Mouse (Mus musculus) midbrain, embryonic 10.5 days (tissue): ENCODE results near the gene Pld2. TPM values are rescaled to one million over a fixed set of nuclear protein-coding genes. Genes with fewer than 3 reads are reported as not detected.

Source experiments
- DNase-seq: peaks from one replicate; pipeline ENCODE4 v3.0.0-alpha.2; 2017; ENCODE audit warnings: low spot score
- H3K27ac ChIP-seq: fragments of 300-500 bp; sonication (generic); replicated peaks from 2 replicates; pipeline ENCODE4 v1.5.1; 2016; ENCODE audit warnings: mild to moderate bottlenecking
- H3K27me3 ChIP-seq: fragments of 300-500 bp; sonication (generic); 2 replicates; pipeline ENCODE4 v1.6.1; 2016; ENCODE audit warnings: low read depth, mild to moderate bottlenecking; ENCODE audit not compliant: poor library complexity, severe bottlenecking
- H3K36me3 ChIP-seq: fragments of 300-500 bp; sonication (generic); 2 replicates; pipeline ENCODE4 v1.6.1; 2016; ENCODE audit warnings: mild to moderate bottlenecking, moderate library complexity
- H3K4me1 ChIP-seq: fragments of 300-500 bp; sonication (generic); 2 replicates; pipeline ENCODE4 v1.6.1; 2016
- H3K4me3 ChIP-seq: fragments of 300-500 bp; sonication (generic); 2 replicates; pipeline ENCODE4 v1.5.1; 2016; ENCODE audit warnings: mild to moderate bottlenecking, moderate library complexity
- H3K9me3 ChIP-seq: fragments of 300-500 bp; sonication (generic); replicated peaks from 2 replicates; pipeline ENCODE4 v1.6.1; 2016; ENCODE audit warnings: mild to moderate bottlenecking
- WGBS: fragments of 180-500 bp; shearing (Covaris S2); methylation state at CpG from one replicate; pipeline ENCODE4 v1.1.7; 2016; 5-methylcytosine and 5-hydroxymethylcytosine counted together
- polyA plus RNA-seq: library from polyadenylated mRNA; unstranded; fragments of >200 nt; fragmentation: Nextera tagmentation; extraction: Ambion mirVana; gene quantifications from 2 replicates; pipeline ENCODE4 v1.2.1, GENCODE M21; 2016

The Pld2 gene
- polyA plus RNA-seq, 1 experiment from 2014 or later: 3.5 TPM

DNA sequence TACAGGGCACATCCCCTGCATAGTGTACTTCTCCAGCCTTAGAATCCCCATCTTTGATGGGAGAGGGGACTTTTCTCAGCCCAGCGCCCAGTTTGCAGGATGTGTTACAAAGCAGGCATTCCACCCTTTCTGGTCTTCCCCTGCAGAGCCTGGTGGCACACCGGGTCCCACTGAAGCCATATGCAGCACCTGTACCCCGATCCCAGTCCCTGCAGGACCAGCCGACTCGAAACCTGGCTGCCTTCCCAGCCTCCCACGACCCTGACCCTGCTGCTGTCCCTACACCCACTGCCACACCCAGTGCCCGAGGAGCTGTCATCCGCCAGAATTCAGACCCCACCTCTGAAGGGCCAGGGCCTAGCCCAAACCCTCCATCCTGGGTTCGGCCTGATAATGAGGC lies 67.7 kb downstream of the Pld2 start:
- WGBS: 91% methylated on average over 9 of the region's 9 CpGs
- Histone ChIP-seq H3K27me3 (no peaks in the 10 kb centered on the region), H3K27ac (no peak overlapping the region), H3K36me3 (peaks cover 95% of the 10 kb centered on the region), H3K4me3 (no peak overlapping the region), H3K9me3 (no peaks in the 10 kb centered on the region), H3K4me1 (no peaks in the 10 kb centered on the region)
- no peak for DNase-seq

Other genes with a start within 250 kb of the Pld2 start
- gene Alox12e, start 217.4 kb upstream of the Pld2 start, polyA plus RNA-seq: not detected in 2 replicates
- gene Alox15, start 188.0 kb upstream of the Pld2 start, polyA plus RNA-seq: 0.26 TPM in 1 of 2 replicates, not detected in the other
- gene Pelp1, start 130.0 kb upstream of the Pld2 start, polyA plus RNA-seq: 52.2 and 53.2 TPM in 2 replicates
- 28.3 and 37.4 TPM in 2 replicates for gene Arrb2, start 107.4 kb upstream of the Pld2 start, polyA plus RNA-seq
- 39.7 and 44.6 TPM in 2 replicates for gene Med11, start 88.1 kb upstream of the Pld2 start, polyA plus RNA-seq
- gene Zmynd15, start 80.6 kb upstream of the Pld2 start, polyA plus RNA-seq: 0.14 and 0.40 TPM in 2 replicates
- 0.46 and 0.63 TPM in 2 replicates for gene Cxcl16, start 80.1 kb upstream of the Pld2 start, polyA plus RNA-seq
- gene Tm4sf5, start 34.8 kb upstream of the Pld2 start, polyA plus RNA-seq: 0.22 TPM in 1 of 2 replicates, not detected in the other
- gene Vmo1, start 25.4 kb upstream of the Pld2 start, polyA plus RNA-seq: not detected in 2 replicates
- 0.15 and 0.25 TPM in 2 replicates for gene Gltpd2, start 20.9 kb upstream of the Pld2 start, polyA plus RNA-seq
- 1,085 and 1,129 TPM in 2 replicates for gene Psmb6, start 14.7 kb upstream of the Pld2 start, polyA plus RNA-seq
- not detected in 2 replicates for gene Gm40193, start 7.1 kb upstream of the Pld2 start, polyA plus RNA-seq
- gene Mink1, start 22.8 kb downstream of the Pld2 start, polyA plus RNA-seq: 10.3 and 12.6 TPM in 2 replicates
- not detected in 2 replicates for gene 4930544D05Rik, start 75.8 kb downstream of the Pld2 start, polyA plus RNA-seq
- not detected in 2 replicates for gene Chrne, start 79.2 kb downstream of the Pld2 start, polyA plus RNA-seq
- 0.44 and 0.48 TPM in 2 replicates for gene Gp1ba, start 99.1 kb downstream of the Pld2 start, polyA plus RNA-seq
- 85.6 and 96.3 TPM in 2 replicates for gene Rnf167, start 107.2 kb downstream of the Pld2 start, polyA plus RNA-seq
- gene Slc25a11, start 107.4 kb downstream of the Pld2 start, polyA plus RNA-seq: 142 and 149 TPM in 2 replicates
- gene Pfn1, start 114.6 kb downstream of the Pld2 start, polyA plus RNA-seq: 1,553 and 1,733 TPM in 2 replicates
- 22.6 and 32.8 TPM in 2 replicates for gene Eno3, start 117.1 kb downstream of the Pld2 start, polyA plus RNA-seq
- 186 TPM in 2 replicates for gene Spag7, start 129.4 kb downstream of the Pld2 start, polyA plus RNA-seq
- 9.8 and 12.4 TPM in 2 replicates for gene Camta2, start 148.0 kb downstream of the Pld2 start, polyA plus RNA-seq
- gene Inca1, start 160.1 kb downstream of the Pld2 start, polyA plus RNA-seq: 1.00 and 1.3 TPM in 2 replicates
- 1.8 and 2.0 TPM in 2 replicates for gene Kif1c, start 160.5 kb downstream of the Pld2 start, polyA plus RNA-seq
- gene Zfp3, start 224.1 kb downstream of the Pld2 start, polyA plus RNA-seq: 6.9 and 10.2 TPM in 2 replicates